In genomic region chr2:19762996-19763395, GRCm38 (mm10) we compare ENCODE assay signal across 27 mouse cellular contexts.
A peak's percentile ranks its signal among the peaks of the same experiment; 100 is the strongest.
DNase-seq lines count a peak whose midpoint lies in the region; ATAC-seq and TF ChIP-seq lines count a peak whose summit lies in the region.
"Had no signal": no experiment of that assay in that cellular context is flagged by ENCODE, and none has a peak within 500 bp of the region (broad histone marks: within the 10 kb centered on the region; RNA-seq: fewer than 3 reads in every experiment).

No protein-coding gene starts in this region.

- H3K36me3 ChIP-seq in hindbrain, postnatal 0 days (ENCODE audit: insufficient read depth, low read length), result no peaks in the 10 kb centered on the region
- H3K36me3 ChIP-seq in hindbrain, embryonic 13.5 days, result no peaks in the 10 kb centered on the region
- H3K36me3 ChIP-seq in midbrain, postnatal 0 days (ENCODE audit: insufficient read depth, low read length), result no peaks in the 10 kb centered on the region
- H3K36me3 ChIP-seq in midbrain, embryonic 11.5 days (ENCODE audit: control insufficient read depth, insufficient read depth, low read length), result no peaks in the 10 kb centered on the region
- H3K36me3 ChIP-seq: embryonic facial prominence, embryonic 12.5 days; embryonic facial prominence, embryonic 15.5 days; heart, embryonic 10.5 days; heart, embryonic 13.5 days; hindbrain, embryonic 15.5 days; intestine, embryonic 15.5 days had no signal

- H3K4me2 ChIP-seq in hindbrain, postnatal 0 days (ENCODE audit: low read depth, low read length), result no peak overlapping the region
- no peak overlapping the region for H3K4me2 ChIP-seq in hindbrain, embryonic 13.5 days
- no peak overlapping the region for H3K4me2 ChIP-seq in midbrain, postnatal 0 days (ENCODE audit: low read depth, low read length, poor library complexity, severe bottlenecking)
- no peak overlapping the region for H3K4me2 ChIP-seq in midbrain, embryonic 11.5 days
- H3K4me2 ChIP-seq: embryonic facial prominence, embryonic 12.5 days; embryonic facial prominence, embryonic 15.5 days; heart, embryonic 13.5 days; hindbrain, embryonic 15.5 days; intestine, embryonic 15.5 days had no signal

- no peak overlapping the region for H3K9ac ChIP-seq in hindbrain, postnatal 0 days (replicated peaks; ENCODE audit: low read length)
- no peak overlapping the region for H3K9ac ChIP-seq in hindbrain, embryonic 13.5 days
- H3K9ac ChIP-seq in midbrain, postnatal 0 days (replicated peaks; ENCODE audit: low read length, poor library complexity, severe bottlenecking), result no peak overlapping the region
- H3K9ac ChIP-seq in midbrain, embryonic 11.5 days (ENCODE audit: low read length), result no peak overlapping the region
- H3K9ac ChIP-seq: embryonic facial prominence, embryonic 12.5 days; embryonic facial prominence, embryonic 15.5 days; forebrain, postnatal 0 days; heart, embryonic 13.5 days; hindbrain, embryonic 15.5 days; intestine, embryonic 15.5 days had no signal

- no peaks in the 10 kb centered on the region for H3K4me1 ChIP-seq in hindbrain, postnatal 0 days (ENCODE audit: insufficient read depth, low read length)
- H3K4me1 ChIP-seq in hindbrain, embryonic 13.5 days (replicated peaks), result no peaks in the 10 kb centered on the region
- no peaks in the 10 kb centered on the region for H3K4me1 ChIP-seq in midbrain, postnatal 0 days (ENCODE audit: insufficient read depth, low read length)
- no peaks in the 10 kb centered on the region for H3K4me1 ChIP-seq in midbrain, embryonic 11.5 days (ENCODE audit: control insufficient read depth, insufficient read depth, low read length)
- H3K4me1 ChIP-seq: embryonic facial prominence, embryonic 12.5 days; embryonic facial prominence, embryonic 15.5 days; heart, embryonic 10.5 days; hindbrain, embryonic 15.5 days; intestine, embryonic 15.5 days had no signal

- no peak overlapping the region for H3K27ac ChIP-seq in hindbrain, postnatal 0 days
- H3K27ac ChIP-seq in hindbrain, embryonic 13.5 days, result no peak overlapping the region
- no peak overlapping the region for H3K27ac ChIP-seq in midbrain, postnatal 0 days (ENCODE audit: low read depth, low read length)
- H3K27ac ChIP-seq in midbrain, embryonic 11.5 days (ENCODE audit: low read depth, low read length), result no peak overlapping the region
- H3K27ac ChIP-seq: embryonic facial prominence, embryonic 12.5 days; embryonic facial prominence, embryonic 15.5 days; heart, adult 2 months; heart, embryonic 10.5 days; heart, embryonic 13.5 days; hindbrain, embryonic 15.5 days; intestine, embryonic 15.5 days had no signal

- no peaks in the 10 kb centered on the region for H3K9me3 ChIP-seq in hindbrain, postnatal 0 days (ENCODE audit: low read length)
- H3K9me3 ChIP-seq in hindbrain, embryonic 13.5 days, result no peaks in the 10 kb centered on the region
- H3K9me3 ChIP-seq in midbrain, postnatal 0 days (ENCODE audit: low read length), result no peaks in the 10 kb centered on the region
- no peaks in the 10 kb centered on the region for H3K9me3 ChIP-seq in midbrain, embryonic 11.5 days (ENCODE audit: control insufficient read depth, low read length)
- H3K9me3 ChIP-seq: embryonic facial prominence, embryonic 12.5 days; embryonic facial prominence, embryonic 15.5 days; heart, embryonic 10.5 days; heart, embryonic 13.5 days; hindbrain, embryonic 15.5 days; intestine, embryonic 15.5 days had no signal

- ATAC-seq in hindbrain, postnatal 0 days, result no peak
- ATAC-seq in hindbrain, embryonic 13.5 days (ENCODE audit: low FRiP score), result no peak
- no peak for ATAC-seq in midbrain, postnatal 0 days (ENCODE audit: low FRiP score)
- no peak for ATAC-seq in midbrain, embryonic 11.5 days (ENCODE audit: low FRiP score)
- no peak for ATAC-seq in monocyte, adult 5-6 weeks (replicated peaks; ENCODE audit: insufficient number of reproducible peaks, low FRiP score, low TSS enrichment, poor library complexity, severe bottlenecking)
- ATAC-seq: forebrain, embryonic 14.5 days; forebrain, postnatal 0 days; intestine, embryonic 15.5 days; Patski had no signal

- DNase-seq in cerebellum, postnatal 10 days, result peak; percentile 11 to 12
- DNase-seq in cerebellum, postnatal 14 days, result no peak
- DNase-seq in hindbrain, postnatal 0 days (ENCODE audit: low spot score), result peak; percentile 14
- DNase-seq in midbrain, postnatal 0 days (ENCODE audit: low spot score), result peak; percentile 14
- no peak for DNase-seq in midbrain, embryonic 11.5 days (ENCODE audit: low spot score, missing footprints)
- DNase-seq in telencephalon, adult 2 months (ENCODE audit: low read depth, low spot score), result peak; percentile 50
- DNase-seq: adrenal gland, adult 2 months; adrenal gland, postnatal 14 days; cerebellum, adult 11-12 months; cerebellum, adult 8-10 months; cerebellum, postnatal 25 days; forebrain, postnatal 0 days; gastrocnemius, postnatal 10 days; gastrocnemius, postnatal 36 days; heart, adult 2 months; heart, postnatal 14 days; heart, postnatal 4 days had no signal

- TF ChIP-seq CTCF in hindbrain, postnatal 0 days (IDR thresholded peaks at IDR 0.05; ENCODE audit: low read depth), result no peak
- no peak for TF ChIP-seq CTCF in midbrain, postnatal 0 days (IDR thresholded peaks at IDR 0.05)

- WGBS in hindbrain, postnatal 0 days, result 53% methylated on average over 3 of the region's 3 CpGs
- WGBS in hindbrain, embryonic 13.5 days, result 68% methylated on average over 3 of the region's 3 CpGs
- WGBS in midbrain, postnatal 0 days, result 66% methylated on average over 3 of the region's 3 CpGs
- WGBS in midbrain, embryonic 11.5 days, result 78% methylated on average over 3 of the region's 3 CpGs

- H3K27me3 ChIP-seq in hindbrain, postnatal 0 days (ENCODE audit: insufficient read depth, low read length), result no peaks in the 10 kb centered on the region
- no peaks in the 10 kb centered on the region for H3K27me3 ChIP-seq in hindbrain, embryonic 13.5 days
- no peaks in the 10 kb centered on the region for H3K27me3 ChIP-seq in midbrain, postnatal 0 days (ENCODE audit: insufficient read depth, low read length)
- no peaks in the 10 kb centered on the region for H3K27me3 ChIP-seq in midbrain, embryonic 11.5 days (ENCODE audit: control insufficient read depth, insufficient read depth, low read length)
- H3K27me3 ChIP-seq: embryonic facial prominence, embryonic 12.5 days; embryonic facial prominence, embryonic 15.5 days; heart, embryonic 13.5 days; hindbrain, embryonic 15.5 days; intestine, embryonic 15.5 days had no signal

- H3K4me3 ChIP-seq in hindbrain, postnatal 0 days (ENCODE audit: low read length), result no peak overlapping the region
- no peak overlapping the region for H3K4me3 ChIP-seq in hindbrain, embryonic 13.5 days
- no peak overlapping the region for H3K4me3 ChIP-seq in midbrain, postnatal 0 days (ENCODE audit: low read depth, low read length)
- no peak overlapping the region for H3K4me3 ChIP-seq in midbrain, embryonic 11.5 days (ENCODE audit: low read depth, low read length)
- H3K4me3 ChIP-seq: embryonic facial prominence, embryonic 12.5 days; embryonic facial prominence, embryonic 15.5 days; heart, adult 2 months; heart, embryonic 10.5 days; heart, embryonic 13.5 days; hindbrain, embryonic 15.5 days; intestine, embryonic 15.5 days had no signal

Comparison
In these comparisons a context has a peak if more than half of its experiments do, and no peak if none do; other contexts are left out.
1. DNase-seq: peak in cerebellum, postnatal 10 days (2 of 2), hindbrain, postnatal 0 days (single experiment), midbrain, postnatal 0 days (single experiment) and telencephalon, adult 2 months (single experiment); none in cerebellum, postnatal 14 days (0 of 2) and midbrain, embryonic 11.5 days (single experiment).